ENCODE assay signal across 16 mouse cellular contexts in genomic region chr5:45119757-45120156, GRCm38 (mm10).
DNase-seq lines count a peak whose midpoint lies in the region; TF ChIP-seq lines count a peak whose summit lies in the region.
"Had no signal": no experiment of that assay in that cellular context is flagged by ENCODE, and none has a peak within 500 bp of the region (broad histone marks: within the 10 kb centered on the region; RNA-seq: fewer than 3 reads in every experiment).

No protein-coding gene starts in this region.

- H3K4me2 ChIP-seq in CH12.LX (ENCODE audit: insufficient read depth, low read depth, poor library complexity, severe bottlenecking) = no peak overlapping the region

- no peak overlapping the region for H3K9ac ChIP-seq in CH12.LX (ENCODE audit: insufficient read depth, low read depth)

- H3K9me3 ChIP-seq in CH12.LX (replicated peaks; ENCODE audit: low read length) = no peaks in the 10 kb centered on the region
- H3K9me3 ChIP-seq: G1E had no signal

- dilution Hi-C loops in CH12.LX (cut with MboI; ENCODE audit: extremely low pct_ligation_motif_present, extremely low pct_unique_long_range_greater_than_20kb, low sequenced_read_pairs) = no loop called here

- no peaks in the 10 kb centered on the region for H3K27me3 ChIP-seq in CH12.LX (replicated peaks)
- H3K27me3 ChIP-seq: Patski had no signal

- peak; percentile 74 for TF ChIP-seq EP300 in CH12.LX (IDR thresholded peaks at IDR 0.05; ENCODE audit: low read length)

- no peak for DNase-seq in CH12.LX (ENCODE audit: extremely low read depth)
- DNase-seq in neural tube, embryonic 10.5 days (ENCODE audit: extremely low spot score, low spot score) = no peak
- DNase-seq: adrenal gland, adult 2 months; adrenal gland, adult 8-10 months; adrenal gland, postnatal 10 days; adrenal gland, postnatal 14 days; adrenal gland, postnatal 25 days; adrenal gland, postnatal 36 days; B cell, adult 2 months; cerebellum, adult 11 months; cerebellum, adult 11-12 months; cerebellum, adult 18-20 months; cerebellum, adult 2 months; cerebellum, adult 8-10 months had no signal

- TF ChIP-seq CTCF in CH12.LX (conservative IDR thresholded peaks at IDR 0.05 in 1 of 2, IDR thresholded peaks at IDR 0.05 in 1 of 2; ENCODE audit: low read depth in 2 of 2, low read length in 2 of 2) = no peak

- no peak for TF ChIP-seq RAD21 in CH12.LX (IDR thresholded peaks at IDR 0.05; ENCODE audit: low read depth, low read length)

- no peaks in the 10 kb centered on the region for H3K36me3 ChIP-seq in CH12.LX (replicated peaks in 1 of 2; ENCODE audit: control insufficient read depth in 1 of 2, insufficient read depth in 1 of 2, low read length in 1 of 2)
- H3K36me3 ChIP-seq: G1E had no signal

- no peak overlapping the region for H3K4me3 ChIP-seq in CH12.LX (replicated peaks in 1 of 3; ENCODE audit: low read depth in 2 of 3, low read length in 2 of 3, poor library complexity in 1 of 3)

- no peaks in the 10 kb centered on the region for H3K4me1 ChIP-seq in CH12.LX (ENCODE audit: control insufficient read depth in 1 of 2, insufficient read depth in 2 of 2)

- no peak overlapping the region for H3K27ac ChIP-seq in CH12.LX (ENCODE audit: insufficient read depth, low read depth)

- in situ Hi-C loops in CH12.LX (cut with MboI; ENCODE audit: low pct_ligation_motif_present, low pct_unique_long_range_greater_than_20kb, low sequenced_read_pairs) = no loop called here

- H3K79me2 ChIP-seq in CH12.LX (replicated peaks; ENCODE audit: control insufficient read depth, extremely low read depth, insufficient read depth, poor library complexity, severe bottlenecking) = no peaks in the 10 kb centered on the region

- TF ChIP-seq POLR2A in CH12.LX (IDR thresholded peaks at IDR 0.05; ENCODE audit: low read depth, low read length) = no peak

TF ChIP-seq in CH12.LX, 34 proteins besides CTCF, POLR2A, EP300 and RAD21:
- TF ChIP-seq ELF1 (IDR thresholded peaks at IDR 0.05; ENCODE audit: low read depth, low read length) (no peak), MEF2A (IDR thresholded peaks at IDR 0.05; ENCODE audit: borderline replicate concordance, low read depth, low read length) (no peak), JUND (conservative IDR thresholded peaks at IDR 0.05; ENCODE audit: low read depth, low read length) (peak; percentile 56; the same call in 1 of the 2 replicates), RCOR1 (conservative IDR thresholded peaks at IDR 0.05; ENCODE audit: low read depth, low read length) (peak; percentile 52; the same call in 1 of the 2 replicates), TCF12 (IDR thresholded peaks at IDR 0.05; ENCODE audit: low read depth, low read length) (no peak), ETS1 (conservative IDR thresholded peaks at IDR 0.05; ENCODE audit: low read depth, low read length) (no peak), SMC3 (IDR thresholded peaks at IDR 0.05; ENCODE audit: low read depth, low read length) (no peak), MAX (IDR thresholded peaks at IDR 0.05; ENCODE audit: low read length) (no peak), USF2 (conservative IDR thresholded peaks at IDR 0.05; ENCODE audit: low read depth, low read length) (no peak), BHLHE40 (IDR thresholded peaks at IDR 0.05; ENCODE audit: low read depth, low read length) (no peak), USF1 (IDR thresholded peaks at IDR 0.05; ENCODE audit: low read depth, low read length) (no peak)
